Mouse (Mus musculus) liver, postnatal 0 days (tissue): ENCODE measurements around the gene Tas2r107.
"Not testable (repeated sequence)": the region's sequence is repeated elsewhere in the genome, so short reads cannot be mapped to it uniquely, and the experiment has no call there.

Source experiments
- CTCF ChIP-seq: sonication (generic); IDR thresholded peaks from 2 replicates; pipeline ENCODE4 v1.5.1; 2016; ENCODE audit warnings: antibody characterized with exemption, low read depth
- EP300 ChIP-seq: IDR thresholded peaks from 2 replicates; pipeline ENCODE4 v1.6.1; 2016; ENCODE audit warnings: antibody characterized with exemption, low read depth, mild to moderate bottlenecking

DNA sequence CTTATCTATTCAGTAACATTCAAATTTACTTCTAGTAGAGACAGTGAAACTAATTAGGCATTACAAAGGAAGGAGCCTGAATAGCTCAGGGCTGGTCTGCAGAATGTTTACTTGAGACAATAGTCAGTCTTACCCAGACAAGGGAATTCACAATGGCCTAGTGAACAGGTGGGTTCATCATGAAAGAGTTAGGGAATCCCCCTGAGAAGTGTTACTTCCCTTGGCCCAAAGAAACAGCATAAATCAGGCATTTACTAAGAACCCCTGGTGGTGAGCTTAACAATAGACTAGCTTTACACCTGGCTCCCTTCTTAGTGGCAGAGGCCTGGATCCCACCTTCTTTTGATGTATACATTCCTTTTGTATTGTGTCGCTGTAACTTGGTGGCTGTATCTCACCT lies 50.0 kb downstream of the Tas2r107 start:
- not testable (repeated sequence) for TF ChIP-seq CTCF, EP300
